Mouse (Mus musculus): ENCODE measurements at regions not wholly inside any gene's neighbourhood (a gene's known extent, or its start where the extent isn't known, plus 50 kb on each side); places are given as distances from the start of the nearest gene placed in this dataset.

DNA sequence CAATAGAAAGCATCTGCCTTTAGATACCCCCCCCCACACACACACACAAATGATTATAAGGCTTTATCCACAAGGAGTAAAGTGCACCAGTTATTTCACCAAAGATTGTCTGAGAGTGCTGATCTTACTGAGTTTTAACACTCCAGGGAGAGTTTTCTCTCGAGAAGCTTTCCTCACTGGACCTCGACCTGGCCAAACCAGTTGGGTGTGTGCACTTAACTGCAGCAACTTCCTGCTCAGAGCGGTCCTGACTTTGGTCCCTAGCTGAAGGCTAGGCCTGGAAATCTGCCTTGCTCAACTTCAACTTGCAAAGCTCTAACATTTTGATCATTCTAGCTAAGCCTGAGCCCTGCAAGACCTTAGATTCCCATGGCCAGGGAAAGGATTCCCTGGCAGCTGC is 549.3 kb downstream of the Ankrd7 start:
- DNase-seq (ENCODE audit: low read depth), result no peak

DNA sequence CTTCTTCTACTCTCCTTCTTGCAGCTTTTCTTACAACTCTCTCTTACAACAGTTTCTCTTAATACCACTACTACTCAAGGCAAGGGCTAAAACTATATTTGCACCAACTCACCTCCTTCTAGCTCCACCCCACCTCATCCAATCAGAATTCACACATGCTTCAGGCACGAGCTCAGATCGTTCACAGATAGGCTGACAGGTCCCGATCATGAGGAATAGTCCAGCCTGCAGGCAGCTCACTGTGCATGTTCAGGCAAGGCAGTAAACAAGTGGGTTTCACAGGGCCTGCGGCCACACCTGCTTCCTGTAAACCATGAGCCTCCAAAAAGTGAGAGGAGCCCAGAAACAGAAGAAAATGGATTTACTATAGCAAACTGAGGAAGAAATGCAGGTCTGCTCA is 590.9 kb downstream of the Ankrd7 start:
- DNase-seq (ENCODE audit: low read depth), result peak; percentile 0
